Mouse (Mus musculus): ENCODE results near the gene Tex35.
A peak's percentile ranks its signal among the peaks of the same experiment; 100 is the strongest.

Gene Tex35

GRCm38 (mm10) chr1:157073592-157073991 lies 34.9 kb downstream of the Tex35 start:
- H3K36me3 ChIP-seq (ENCODE audit: control insufficient read depth, insufficient read depth, low read length, poor library complexity, severe bottlenecking): no peaks in the 10 kb centered on the region
- DNase-seq (ENCODE audit: low read depth, low spot score): no peak

GRCm38 (mm10) chr1:157069181-157069828 lies 39.2 kb downstream of the Tex35 start:
- Histone ChIP-seq H3K36me3 (ENCODE audit: control insufficient read depth, insufficient read depth, low read length, poor library complexity, severe bottlenecking) (no peaks in the 10 kb centered on the region), H3K27me3 (ENCODE audit: control insufficient read depth, insufficient read depth, low read length, poor library complexity, severe bottlenecking) (no peaks in the 10 kb centered on the region)
- no peak for DNase-seq (ENCODE audit: low read depth, low spot score)

More at GRCm38 (mm10) chr1:157073592-157073991, 34.9 kb downstream of the Tex35 start:
- H3K27me3 ChIP-seq (ENCODE audit: control insufficient read depth, insufficient read depth, low read length, poor library complexity, severe bottlenecking): no peaks in the 10 kb centered on the region

- DNase-seq (ENCODE audit: low read depth, low spot score): no peak
- H3K36me3 ChIP-seq (ENCODE audit: control insufficient read depth, insufficient read depth, low read length, poor library complexity, severe bottlenecking): no peaks in the 10 kb centered on the region
- H3K27me3 ChIP-seq (ENCODE audit: control insufficient read depth, insufficient read depth, low read length, poor library complexity, severe bottlenecking): no peaks in the 10 kb centered on the region
Measured at GRCm38 (mm10) chr1:157068316-157068715, 40.2 kb downstream of the Tex35 start.

- DNase-seq (ENCODE audit: low read depth, low spot score): no peak
Measured at GRCm38 (mm10) chr1:157065819-157066730, 42.4 kb downstream of the Tex35 start.

GRCm38 (mm10) chr1:157063318-157064115 lies 45.0 kb downstream of the Tex35 start:
- Histone ChIP-seq H3K36me3 (ENCODE audit: control insufficient read depth, insufficient read depth, low read length, poor library complexity, severe bottlenecking) (no peaks in the 10 kb centered on the region), H3K27me3 (ENCODE audit: control insufficient read depth, insufficient read depth, low read length, poor library complexity, severe bottlenecking) (no peaks in the 10 kb centered on the region)
- peak; percentile 95 for DNase-seq (ENCODE audit: low read depth, low spot score)

More at GRCm38 (mm10) chr1:157065819-157066730, 42.4 kb downstream of the Tex35 start:
- Histone ChIP-seq H3K36me3 (ENCODE audit: control insufficient read depth, insufficient read depth, low read length, poor library complexity, severe bottlenecking) (no peaks in the 10 kb centered on the region), H3K27me3 (ENCODE audit: control insufficient read depth, insufficient read depth, low read length, poor library complexity, severe bottlenecking) (no peaks in the 10 kb centered on the region)

- Histone ChIP-seq H3K27me3 (ENCODE audit: control insufficient read depth, insufficient read depth, low read length, poor library complexity, severe bottlenecking) (no peaks in the 10 kb centered on the region), H3K36me3 (ENCODE audit: control insufficient read depth, insufficient read depth, low read length, poor library complexity, severe bottlenecking) (no peaks in the 10 kb centered on the region)
- DNase-seq (ENCODE audit: low read depth, low spot score): no peak
Measured at GRCm38 (mm10) chr1:157062445-157062825, 46.0 kb downstream of the Tex35 start.

GRCm38 (mm10) chr1:157061800-157062444 lies 46.6 kb downstream of the Tex35 start:
- Histone ChIP-seq H3K36me3 (ENCODE audit: control insufficient read depth, insufficient read depth, low read length, poor library complexity, severe bottlenecking) (no peaks in the 10 kb centered on the region), H3K27me3 (ENCODE audit: control insufficient read depth, insufficient read depth, low read length, poor library complexity, severe bottlenecking) (no peaks in the 10 kb centered on the region)
- no peak for DNase-seq (ENCODE audit: low read depth, low spot score)

- no peaks in the 10 kb centered on the region for H3K27me3 ChIP-seq (ENCODE audit: control insufficient read depth, insufficient read depth, low read length, poor library complexity, severe bottlenecking)
- no peaks in the 10 kb centered on the region for H3K36me3 ChIP-seq (ENCODE audit: control insufficient read depth, insufficient read depth, low read length, poor library complexity, severe bottlenecking)
- no peak for DNase-seq (ENCODE audit: low read depth, low spot score)
Measured at GRCm38 (mm10) chr1:157061170-157061569, 47.3 kb downstream of the Tex35 start.

GRCm38 (mm10) chr1:157060441-157061135 lies 47.9 kb downstream of the Tex35 start:
- Histone ChIP-seq H3K27me3 (ENCODE audit: control insufficient read depth, insufficient read depth, low read length, poor library complexity, severe bottlenecking) (no peaks in the 10 kb centered on the region), H3K36me3 (ENCODE audit: control insufficient read depth, insufficient read depth, low read length, poor library complexity, severe bottlenecking) (no peaks in the 10 kb centered on the region)
- DNase-seq (ENCODE audit: low read depth, low spot score): no peak

- Histone ChIP-seq H3K27me3 (ENCODE audit: control insufficient read depth, insufficient read depth, low read length, poor library complexity, severe bottlenecking) (no peaks in the 10 kb centered on the region), H3K36me3 (ENCODE audit: control insufficient read depth, insufficient read depth, low read length, poor library complexity, severe bottlenecking) (no peaks in the 10 kb centered on the region)
- DNase-seq (ENCODE audit: low read depth, low spot score): no peak
Measured at GRCm38 (mm10) chr1:157055901-157056300, 52.6 kb downstream of the Tex35 start.

- DNase-seq (ENCODE audit: low read depth, low spot score): no peak
- Histone ChIP-seq H3K36me3 (ENCODE audit: control insufficient read depth, insufficient read depth, low read length, poor library complexity, severe bottlenecking) (no peaks in the 10 kb centered on the region), H3K27me3 (ENCODE audit: control insufficient read depth, insufficient read depth, low read length, poor library complexity, severe bottlenecking) (no peaks in the 10 kb centered on the region)
Measured at GRCm38 (mm10) chr1:157055288-157055831, 53.1 kb downstream of the Tex35 start.

- Histone ChIP-seq H3K27me3 (ENCODE audit: control insufficient read depth, insufficient read depth, low read length, poor library complexity, severe bottlenecking) (no peaks in the 10 kb centered on the region), H3K36me3 (ENCODE audit: control insufficient read depth, insufficient read depth, low read length, poor library complexity, severe bottlenecking) (no peaks in the 10 kb centered on the region)
- peak; percentile 42 for DNase-seq (ENCODE audit: low read depth, low spot score)
Measured at GRCm38 (mm10) chr1:157054659-157055058, 53.8 kb downstream of the Tex35 start.

- no peaks in the 10 kb centered on the region for H3K36me3 ChIP-seq (ENCODE audit: control insufficient read depth, insufficient read depth, low read length, poor library complexity, severe bottlenecking)
- no peaks in the 10 kb centered on the region for H3K27me3 ChIP-seq (ENCODE audit: control insufficient read depth, insufficient read depth, low read length, poor library complexity, severe bottlenecking)
- DNase-seq (ENCODE audit: low read depth, low spot score): no peak
Measured at GRCm38 (mm10) chr1:157049886-157050285, 58.6 kb downstream of the Tex35 start.

Measured in splenic B cell, adult 2 months (primary cell).